Mouse (Mus musculus) MEL (cell line): ENCODE measurements around the gene Ing3.

Experiments used
- BHLHE40 ChIP-seq: IDR thresholded peaks from 2 replicates; pipeline ENCODE4 v1.6.1; 2012; ENCODE audit warnings: low read depth, mild to moderate bottlenecking, inconsistent platforms, low read length, improper control_type of control experiment, borderline replicate concordance
- CTCF ChIP-seq, 3 experiments: IDR thresholded peaks in 2 of 3; conservative IDR thresholded peaks in 1 of 3; 2 replicates each; pipeline ENCODE4 v1.5.1; 2011 to 2012; ENCODE audit warnings: low read length in 3 of 3, low read depth in 2 of 3, mild to moderate bottlenecking in 2 of 3, improper control_type of control experiment in 1 of 3, inconsistent platforms in 1 of 3, mixed read lengths in 1 of 3, moderate library complexity in 1 of 3; ENCODE audit not compliant: control insufficient read depth in 1 of 3, insufficient read depth in 1 of 3, poor library complexity in 1 of 3, severe bottlenecking in 1 of 3
- HCFC1 ChIP-seq: IDR thresholded peaks from 2 replicates; pipeline ENCODE4 v1.6.1; 2012; ENCODE audit warnings: low read depth, mild to moderate bottlenecking, inconsistent platforms, low read length, improper control_type of control experiment, moderate library complexity
- MAFK ChIP-seq: IDR thresholded peaks from 2 replicates; pipeline ENCODE4 v1.6.1; 2011; ENCODE audit warnings: low read depth, mild to moderate bottlenecking, low read length, improper control_type of control experiment, borderline replicate concordance
- USF1 ChIP-seq: IDR thresholded peaks from 2 replicates; pipeline ENCODE4 v1.6.1; 2014; ENCODE audit warnings: low read depth, mild to moderate bottlenecking, inconsistent platforms, low read length, improper control_type of control experiment, moderate library complexity
- ZC3H11A ChIP-seq: IDR thresholded peaks from 2 replicates; pipeline ENCODE4 v1.6.1; 2012; ENCODE audit warnings: low read depth, mild to moderate bottlenecking, inconsistent platforms, low read length, improper control_type of control experiment

DNA sequence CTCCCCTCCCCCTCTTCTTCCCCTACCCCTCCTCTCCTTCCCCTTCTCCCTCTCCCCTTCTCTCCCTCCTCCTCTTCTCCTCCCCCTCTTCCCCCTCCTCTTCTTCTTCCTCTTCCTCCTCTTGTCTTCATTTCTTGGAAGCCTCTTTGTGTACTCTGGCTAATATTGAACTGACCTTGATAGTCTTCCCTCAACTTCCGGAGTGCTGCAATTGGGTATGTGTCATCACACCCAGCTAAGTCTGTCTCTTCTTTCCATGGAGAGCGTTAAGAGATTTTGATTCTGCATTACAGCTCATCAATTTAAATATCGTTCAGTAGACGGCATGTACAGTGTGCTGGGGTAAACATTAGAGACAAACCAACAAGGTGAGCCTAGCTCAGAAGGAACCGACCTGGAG, 62.7 kb downstream of the Ing3 start:
- TF ChIP-seq USF1 (no peak), CTCF (IDR thresholded peaks at IDR 0.05 in 2 of 3, conservative IDR thresholded peaks at IDR 0.05 in 1 of 3; ENCODE audit: control insufficient read depth in 1 of 3, insufficient read depth in 1 of 3, low read depth in 2 of 3, low read length in 3 of 3, poor library complexity in 1 of 3, severe bottlenecking in 1 of 3) (no peak), ZC3H11A (no peak), HCFC1 (no peak), BHLHE40 (no peak), MAFK (no peak)
